ENCODE assay signal across 23 mouse cellular contexts in the genomic region with DNA sequence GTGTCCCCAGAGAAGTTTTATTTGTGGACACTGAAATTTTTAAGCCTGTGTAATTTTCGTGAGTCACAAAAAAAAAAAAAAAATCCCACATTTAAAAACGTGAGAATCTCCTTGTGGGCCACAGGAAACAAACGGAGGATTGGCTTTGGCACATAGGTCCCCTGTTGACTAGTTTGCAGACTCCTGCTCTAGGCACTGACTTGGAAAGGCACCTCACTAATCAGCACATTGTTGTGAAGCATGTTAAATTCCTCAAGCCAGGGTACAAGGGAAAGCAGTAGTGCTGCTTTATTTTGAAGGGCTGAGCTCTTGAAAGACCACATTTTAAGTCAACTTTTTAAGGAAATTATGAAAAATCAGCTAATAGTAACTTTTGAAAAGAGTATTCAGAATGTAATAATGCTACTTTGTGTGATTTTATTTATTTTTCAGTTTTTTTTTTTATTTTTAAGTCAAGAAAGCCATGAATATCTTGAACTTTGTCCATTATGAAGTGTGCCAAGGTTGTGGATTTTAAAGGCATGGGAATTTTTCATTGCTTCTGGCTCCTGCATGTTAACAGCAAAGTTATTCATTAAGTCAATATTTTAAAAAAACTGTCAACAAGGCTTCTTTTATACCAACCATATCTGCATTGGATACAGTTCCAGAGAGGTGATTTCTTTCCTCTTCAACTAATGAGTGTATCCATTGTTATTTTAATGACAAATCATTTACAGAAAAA.
DNase-seq lines count a peak whose midpoint lies in the region; ATAC-seq and TF ChIP-seq lines count a peak whose summit lies in the region.
"Had no signal": no experiment of that assay in that cellular context is flagged by ENCODE, and none has a peak within 500 bp of the region (broad histone marks: within the 10 kb centered on the region; RNA-seq: fewer than 3 reads in every experiment).

No protein-coding gene starts in this region.

- WGBS in heart, embryonic 12.5 days, result 21% methylated on average over 3 of the region's 3 CpGs
- 21% methylated on average over 3 of the region's 3 CpGs for WGBS in kidney, embryonic 16.5 days

- H3K4me3 ChIP-seq in heart, embryonic 12.5 days, result no peak overlapping the region
- H3K4me3 ChIP-seq in kidney, embryonic 16.5 days (ENCODE audit: low read length), result no peak overlapping the region
- no peak overlapping the region for H3K4me3 ChIP-seq in brown adipose tissue, adult 24 weeks (ENCODE audit: insufficient read depth, low read depth, low read length)
- no peak overlapping the region for H3K4me3 ChIP-seq in left cerebral cortex, adult 2 months
- H3K4me3 ChIP-seq: embryonic facial prominence, embryonic 13.5 days; midbrain, embryonic 13.5 days; neural tube, embryonic 15.5 days; stomach, embryonic 15.5 days had no signal

- H3K27ac ChIP-seq in heart, embryonic 12.5 days (ENCODE audit: poor library complexity, severe bottlenecking), result peak overlapping the region; percentile 38; the same call in 1 of the 2 replicates
- peak overlapping the region; percentile 61; the same call in 1 of the 2 replicates for H3K27ac ChIP-seq in kidney, embryonic 16.5 days (ENCODE audit: low read length)
- H3K27ac ChIP-seq in brown adipose tissue, adult 24 weeks (replicated peaks; ENCODE audit: low read depth, low read length), result peak overlapping the region; percentile 43; the same call in 1 of the 2 replicates
- no peak overlapping the region for H3K27ac ChIP-seq in left cerebral cortex, adult 2 months
- H3K27ac ChIP-seq: embryonic facial prominence, embryonic 13.5 days; hindbrain, postnatal 0 days; midbrain, embryonic 13.5 days; neural tube, embryonic 15.5 days; stomach, embryonic 15.5 days had no signal

- TF ChIP-seq CTCF in left cerebral cortex, adult 2 months (IDR thresholded peaks at IDR 0.05), result no peak

- no peaks in the 10 kb centered on the region for H3K36me3 ChIP-seq in heart, embryonic 12.5 days
- no peaks in the 10 kb centered on the region for H3K36me3 ChIP-seq in kidney, embryonic 16.5 days (ENCODE audit: insufficient read depth, low read length)
- H3K36me3 ChIP-seq: embryonic facial prominence, embryonic 13.5 days; midbrain, embryonic 13.5 days; neural tube, embryonic 15.5 days; stomach, embryonic 15.5 days had no signal

- intact Hi-C loops in heart, postnatal 36 days (cut with DNase I), result no loop called here
- intact Hi-C loops in left cerebral cortex, adult 2 months (cut with DNase I), result no loop called here

- H3K27me3 ChIP-seq in heart, embryonic 12.5 days (replicated peaks), result no peaks in the 10 kb centered on the region; the same call in 1 of the 2 replicates
- H3K27me3 ChIP-seq in kidney, embryonic 16.5 days (ENCODE audit: insufficient read depth, low read length), result peaks cover 9% of the 10 kb centered on the region; the same call in 1 of the 2 replicates
- H3K27me3 ChIP-seq: midbrain, embryonic 13.5 days; stomach, embryonic 15.5 days had no signal

- no peak for DNase-seq in heart, postnatal 36 days
- DNase-seq in kidney, adult 18-20 months, result no peak
- peak; percentile 6 for DNase-seq in NIH3T3 (ENCODE audit: low read depth)
- DNase-seq in thymus, postnatal 10 days (ENCODE audit: low spot score in 2 of 2), result no peak
- DNase-seq in left cerebral cortex, adult 2 months (ENCODE audit: extremely low spot score in 1 of 2, low spot score in 2 of 2), result no peak
- DNase-seq: adrenal gland, postnatal 14 days; cerebellum, adult 11-12 months; cerebellum, postnatal 14 days; gastrocnemius, postnatal 10 days; left cerebral cortex, postnatal 4 days; liver; thymus, adult 18-20 months had no signal

- ATAC-seq in heart, embryonic 12.5 days (ENCODE audit: insufficient number of reproducible peaks, low FRiP score), result no peak
- no peak for ATAC-seq in kidney, embryonic 16.5 days (ENCODE audit: low FRiP score, low TSS enrichment)
- ATAC-seq: activated CD4-positive, CD25-positive, alpha-beta regulatory T cell, adult 4 months; hindbrain, postnatal 0 days; intestine, postnatal 0 days; lung, postnatal 0 days; midbrain, embryonic 13.5 days had no signal

- no peak overlapping the region for H3K9ac ChIP-seq in heart, embryonic 12.5 days
- H3K9ac ChIP-seq in kidney, embryonic 16.5 days (replicated peaks; ENCODE audit: low read length), result no peak overlapping the region
- H3K9ac ChIP-seq: embryonic facial prominence, embryonic 13.5 days; midbrain, embryonic 13.5 days; neural tube, embryonic 15.5 days; stomach, embryonic 15.5 days had no signal

- H3K4me1 ChIP-seq in heart, embryonic 12.5 days (replicated peaks), result no peaks in the 10 kb centered on the region
- H3K4me1 ChIP-seq in kidney, embryonic 16.5 days (ENCODE audit: insufficient read depth, low read length), result peaks cover 8% of the 10 kb centered on the region; the same call in 1 of the 2 replicates
- 0 out of 2 replicates have a peak, but pooled peaks cover 2% of the 10 kb centered on the region for H3K4me1 ChIP-seq in brown adipose tissue, adult 24 weeks (ENCODE audit: control insufficient read depth, insufficient read depth, insufficient read length, low read length)
- H3K4me1 ChIP-seq: embryonic facial prominence, embryonic 13.5 days; neural tube, embryonic 15.5 days; stomach, embryonic 15.5 days had no signal

- no peak overlapping the region for H3K4me2 ChIP-seq in heart, embryonic 12.5 days
- H3K4me2 ChIP-seq in kidney, embryonic 16.5 days (replicated peaks; ENCODE audit: low read depth, low read length), result no peak overlapping the region
- H3K4me2 ChIP-seq: embryonic facial prominence, embryonic 13.5 days; midbrain, embryonic 13.5 days; neural tube, embryonic 15.5 days; stomach, embryonic 15.5 days had no signal

- no peaks in the 10 kb centered on the region for H3K9me3 ChIP-seq in heart, embryonic 12.5 days (replicated peaks)
- H3K9me3 ChIP-seq in kidney, embryonic 16.5 days (ENCODE audit: low read length), result no peaks in the 10 kb centered on the region
- H3K9me3 ChIP-seq: embryonic facial prominence, embryonic 13.5 days; midbrain, embryonic 13.5 days; neural tube, embryonic 15.5 days; stomach, embryonic 15.5 days had no signal
